Mouse (Mus musculus) embryo, embryonic 10 days (tissue): ENCODE measurements at regions not wholly inside any gene's neighbourhood (a gene's known extent, or its start where the extent isn't known, plus 50 kb on each side); places are given as distances from the start of the nearest gene placed in this dataset.

ENCODE experiments used
- DNase-seq: peaks from one replicate; pipeline ENCODE4 v3.0.0-alpha.2; 2015; ENCODE audit warnings: low spot score

DNA sequence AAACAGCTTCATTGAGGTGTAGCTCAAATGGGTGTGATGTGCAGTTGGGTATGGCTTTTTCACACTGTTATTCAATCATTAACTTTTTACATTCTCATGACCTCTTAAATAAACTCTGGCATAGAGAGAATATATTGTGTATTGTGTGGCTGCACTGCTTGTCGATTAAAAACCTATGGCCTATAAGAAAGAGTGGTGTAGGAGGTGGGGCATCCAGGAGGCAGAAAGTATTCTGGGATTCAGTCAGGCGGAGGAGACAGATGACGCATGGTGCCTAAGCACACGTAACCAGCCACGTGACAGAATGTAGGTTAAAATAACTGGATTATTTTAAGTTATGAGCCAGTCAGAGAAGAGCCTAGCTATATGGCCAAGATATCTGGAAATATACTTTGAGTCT lies 78.2 kb upstream of the Slc16a7 start:
- DNase-seq, result no peak

DNA sequence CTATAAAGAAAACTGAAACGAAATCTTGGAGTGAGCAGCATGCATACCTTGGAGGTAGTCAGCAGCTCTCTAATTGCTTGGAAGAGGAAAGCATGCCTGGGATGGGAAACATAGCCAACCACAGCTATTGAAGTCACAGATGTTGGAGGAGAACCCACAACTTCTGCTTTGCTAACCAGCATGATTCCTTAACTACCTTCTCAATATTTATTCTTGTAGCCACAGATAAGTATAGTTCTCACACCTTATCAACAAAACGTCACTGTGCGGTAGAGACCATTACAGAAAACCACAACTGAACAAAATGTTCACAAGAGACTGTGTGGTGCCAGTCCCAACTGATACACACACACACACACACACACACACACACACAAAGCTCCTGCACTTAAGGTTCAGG lies 99.1 kb upstream of the Slc16a7 start:
- no peak for DNase-seq

DNA sequence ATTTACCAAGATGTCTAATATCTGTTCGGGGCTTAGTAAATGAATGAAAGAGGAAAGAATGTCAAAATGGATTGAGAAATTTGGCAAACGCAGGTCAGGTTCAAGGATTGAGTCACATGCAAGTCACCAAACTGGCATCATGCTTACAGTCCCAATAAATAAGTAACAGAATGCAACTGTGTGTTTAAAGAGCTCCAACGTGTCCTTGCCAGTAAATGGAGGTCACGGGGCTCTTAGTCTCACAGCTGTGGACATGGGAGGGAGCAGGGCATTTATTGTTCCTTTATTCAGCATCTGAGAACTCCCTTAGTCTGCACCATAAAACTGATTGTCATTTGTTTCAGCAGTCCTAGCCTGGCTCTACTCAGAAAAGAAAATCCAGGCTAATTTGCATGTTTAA lies 101.1 kb upstream of the Slc16a7 start:
- no peak for DNase-seq

DNA sequence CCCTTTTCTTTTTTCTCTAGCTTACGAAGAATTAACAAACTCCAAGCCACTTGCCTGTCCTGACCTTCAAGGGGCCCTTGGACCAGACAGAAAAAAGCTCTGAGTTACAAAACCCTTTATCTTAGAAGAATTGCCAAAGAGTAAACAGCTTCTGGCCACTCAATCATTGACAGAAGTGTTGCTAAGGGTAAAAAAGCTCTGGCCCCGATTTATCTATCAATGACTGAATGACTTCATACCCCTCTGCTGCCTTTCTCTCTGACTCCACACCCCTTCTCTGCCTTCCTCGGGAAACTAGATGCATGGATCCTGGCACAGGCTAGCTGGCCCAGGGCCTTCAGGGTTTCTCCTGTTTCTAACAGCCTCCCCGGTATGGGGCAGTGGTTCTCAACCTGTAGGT lies 105.2 kb upstream of the Slc16a7 start:
- DNase-seq, result no peak

DNA sequence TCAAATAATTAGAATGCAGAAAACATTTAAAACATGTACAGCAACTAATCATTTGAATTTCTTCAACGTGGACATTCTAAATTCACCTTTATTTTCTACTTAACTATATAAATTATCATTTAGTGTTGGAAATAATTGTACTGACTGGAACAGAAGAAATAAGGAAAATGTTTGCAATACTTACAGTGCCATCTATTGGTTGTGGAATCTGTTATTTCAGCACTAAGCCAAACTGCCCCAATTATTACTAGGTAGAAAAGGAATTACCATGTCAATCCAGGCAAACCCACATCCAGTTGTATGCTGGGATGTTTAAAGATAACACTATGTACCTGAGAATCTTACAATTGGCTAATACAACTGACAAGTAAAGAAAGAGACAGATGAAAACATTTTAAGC lies 109.1 kb upstream of the Slc16a7 start:
- peak; percentile 5 for DNase-seq

DNA sequence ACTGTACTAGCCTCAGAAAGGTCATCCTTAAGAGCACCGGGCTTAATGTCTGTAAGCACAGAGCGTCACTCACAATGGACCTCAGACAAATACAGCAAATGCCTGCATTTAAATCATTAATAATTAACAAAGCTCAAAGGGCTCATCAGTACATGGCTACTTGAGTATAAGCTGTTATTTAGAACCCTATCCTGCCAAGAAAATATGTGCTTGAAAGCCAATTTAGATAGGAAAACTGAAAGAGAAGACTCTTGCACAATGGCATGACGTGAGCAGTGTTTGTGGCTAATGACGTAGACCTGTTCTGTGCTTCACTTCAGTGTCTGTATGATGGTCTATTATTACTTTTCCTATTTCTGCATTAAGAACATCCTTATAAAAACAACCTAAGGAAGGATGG lies 111.1 kb upstream of the Slc16a7 start:
- DNase-seq, result no peak

DNA sequence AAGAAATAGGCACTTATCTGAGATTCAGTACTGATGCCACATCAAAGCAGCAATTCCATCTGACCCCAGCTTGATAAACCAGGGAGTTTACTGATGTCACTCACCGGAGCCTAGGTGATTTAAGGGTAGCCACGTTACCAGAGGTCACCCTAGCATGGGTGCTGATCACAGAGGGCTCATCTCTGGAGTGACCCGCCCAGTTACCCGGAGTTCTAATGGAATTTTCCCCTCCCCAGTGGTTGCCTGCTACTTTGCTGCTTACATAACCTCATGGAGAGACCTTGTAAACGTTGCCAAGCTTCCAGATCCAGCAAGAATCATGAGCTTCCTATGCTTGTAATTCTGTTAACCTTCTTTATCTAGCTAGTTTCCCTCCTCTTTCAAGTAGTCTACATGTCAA lies 125.8 kb upstream of the Slc16a7 start:
- DNase-seq, result no peak

DNA sequence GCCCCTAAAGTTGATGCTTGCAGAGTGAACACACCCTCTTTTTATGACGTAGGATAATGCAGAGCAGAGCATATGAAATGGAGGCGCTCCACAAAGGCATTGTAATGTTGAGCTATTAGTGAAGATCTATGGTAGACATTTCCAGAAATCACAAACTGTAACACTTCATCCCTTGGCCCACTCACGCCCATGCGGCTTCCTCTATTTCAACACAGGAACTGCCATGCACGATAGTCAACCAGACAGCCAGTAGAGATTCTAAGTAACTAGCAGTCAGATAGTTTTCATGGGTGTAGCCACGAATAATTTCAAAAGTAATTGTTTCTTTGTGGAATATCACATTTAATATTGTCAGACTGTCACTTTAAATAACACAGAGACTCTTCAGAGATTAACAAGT lies 141.6 kb upstream of the Slc16a7 start:
- no peak for DNase-seq

DNA sequence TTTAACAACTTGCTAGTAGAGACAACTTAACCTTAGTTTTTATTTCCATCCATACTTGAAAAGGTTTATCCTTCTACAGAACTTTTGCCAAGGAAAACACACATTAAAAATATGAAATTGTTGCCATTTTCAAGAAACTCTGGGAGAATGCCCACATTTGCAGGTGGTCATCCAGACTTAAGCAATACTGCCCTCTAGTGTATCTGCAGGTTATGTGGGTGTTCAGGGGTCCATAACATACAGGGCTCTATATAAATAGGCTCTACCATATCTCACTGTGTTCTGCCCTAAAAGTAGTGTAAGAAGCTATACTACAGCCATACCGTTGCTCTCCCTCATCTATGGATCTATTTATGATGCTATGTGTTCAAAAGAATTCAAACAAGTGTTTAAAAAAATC lies 149.1 kb upstream of the Slc16a7 start:
- peak; percentile 78 for DNase-seq

DNA sequence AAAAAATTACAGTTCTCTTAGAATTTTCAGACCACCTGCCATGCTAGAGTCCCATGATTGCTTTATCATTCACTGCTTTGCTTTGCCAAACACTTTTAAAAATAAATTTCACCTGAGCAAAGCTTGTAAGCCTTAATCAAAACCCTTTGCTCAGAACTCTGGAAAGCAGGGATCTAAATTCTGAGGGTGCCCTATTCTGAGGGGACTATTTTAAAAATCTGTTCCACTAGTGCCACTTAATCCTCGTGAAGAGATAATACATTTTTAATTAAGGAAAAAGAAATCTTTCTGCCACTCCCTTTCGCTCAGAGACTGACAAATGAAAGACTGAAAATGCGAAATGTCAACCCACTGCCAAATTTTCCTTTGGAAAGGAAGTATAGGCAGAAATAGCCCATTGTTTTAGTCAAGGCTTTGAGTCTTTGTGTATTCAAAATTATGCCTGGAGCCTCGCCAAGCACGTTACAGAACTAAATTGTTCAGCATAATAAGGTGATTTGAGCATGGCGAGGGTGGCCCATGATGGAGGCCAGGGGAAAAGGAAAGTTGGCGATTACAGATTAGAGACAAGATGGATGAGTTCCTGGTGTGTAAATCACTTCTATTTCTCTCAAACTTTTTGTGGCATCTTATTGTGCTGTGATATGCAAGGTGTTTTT lies 197.4 kb upstream of the Slc16a7 start:
- DNase-seq, result no peak

DNA sequence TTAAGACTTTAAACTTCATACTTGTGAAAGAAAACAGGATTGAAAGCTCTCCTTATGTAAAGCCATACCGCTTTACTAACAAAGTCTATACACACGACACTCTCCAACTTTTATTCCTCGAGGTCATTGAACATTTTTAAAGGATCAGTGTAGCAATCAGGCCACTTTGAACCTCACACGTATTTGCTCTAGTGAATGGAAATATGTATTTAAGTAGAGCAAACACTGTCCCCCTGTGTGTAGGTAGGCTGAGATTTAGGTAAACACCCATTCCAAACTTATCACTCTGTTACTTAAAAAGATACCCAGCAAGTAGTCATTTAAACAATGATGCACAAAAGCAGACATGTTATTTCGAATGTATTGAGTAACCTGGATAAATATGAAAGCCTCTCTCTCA lies 203.7 kb upstream of the Slc16a7 start:
- DNase-seq, result no peak

DNA sequence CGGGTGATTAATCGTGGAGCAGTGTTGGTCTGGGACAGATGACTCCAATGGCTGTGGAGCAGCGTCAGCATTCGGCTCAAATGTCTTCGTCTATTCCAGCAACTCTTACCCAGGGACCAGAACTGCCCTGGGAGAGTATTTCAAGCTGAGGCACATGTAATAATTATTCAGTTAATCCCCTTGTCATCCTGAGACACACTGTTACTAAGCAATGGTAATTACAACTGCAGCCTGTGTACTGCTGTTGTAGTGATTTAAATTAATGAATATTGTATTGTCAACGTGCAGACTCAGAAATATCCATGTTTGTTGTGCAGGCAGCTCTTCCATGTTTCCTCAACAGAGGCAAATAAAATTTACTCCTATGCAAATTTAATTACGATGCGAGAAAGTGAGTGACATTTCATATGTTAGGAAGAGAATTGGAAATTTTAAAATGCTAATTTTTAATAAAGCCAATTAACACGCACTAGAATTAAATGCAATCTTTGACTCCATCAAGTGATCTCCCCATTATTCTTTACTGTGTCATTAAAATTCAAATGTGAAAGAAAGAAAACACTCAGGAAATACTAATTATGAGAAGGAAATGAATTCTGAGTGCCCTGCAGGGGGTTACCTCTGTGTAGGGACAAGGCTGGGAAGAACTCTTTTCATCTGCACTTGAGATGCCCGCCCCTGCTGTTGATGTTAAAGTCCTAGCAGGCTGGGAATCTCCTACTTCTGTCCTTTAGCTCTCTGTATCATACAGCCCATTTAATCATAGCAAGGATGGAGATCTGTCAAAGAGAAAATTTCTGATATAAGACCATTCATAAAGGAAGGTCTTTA lies 218.7 kb upstream of the Slc16a7 start:
- DNase-seq, result no peak

DNA sequence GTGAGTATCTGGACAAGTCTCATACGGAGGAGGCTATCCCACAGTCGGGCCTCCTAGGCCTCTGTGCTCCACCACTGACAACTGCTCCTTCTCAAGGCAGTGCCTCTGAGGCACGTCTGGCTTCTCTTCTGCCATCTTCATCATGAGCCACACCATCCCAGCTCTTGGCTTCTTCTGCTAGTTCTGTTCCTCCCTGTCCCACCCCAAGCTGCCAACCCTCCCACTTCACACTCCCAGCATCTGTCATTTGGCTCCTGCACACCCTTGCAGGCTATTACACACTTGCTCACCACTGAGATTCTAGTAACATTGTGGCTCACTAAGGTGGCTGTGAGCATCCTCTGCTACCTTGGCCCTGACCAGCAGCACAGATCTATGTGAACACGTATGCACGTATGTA lies 221.1 kb upstream of the Slc16a7 start:
- DNase-seq, result no peak

DNA sequence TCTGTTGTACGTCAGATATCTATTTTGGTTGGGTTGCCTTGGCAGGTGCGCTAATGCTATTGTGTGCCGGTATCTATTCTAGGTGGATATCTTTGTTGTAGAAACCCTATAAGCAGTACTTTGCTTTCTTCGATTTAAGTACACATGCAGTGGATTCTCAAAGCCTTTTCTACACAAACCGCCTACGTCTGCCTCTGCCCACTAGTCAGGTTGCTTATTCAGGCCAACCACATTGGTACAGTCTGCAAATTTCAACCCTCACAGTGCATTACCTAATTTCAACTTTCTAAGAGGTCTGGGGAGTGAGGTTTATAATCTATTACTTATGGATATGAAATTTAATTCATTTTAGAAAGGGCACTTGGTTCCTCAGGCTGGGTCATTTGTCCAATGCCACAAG lies 223.5 kb upstream of the Slc16a7 start:
- no peak for DNase-seq

DNA sequence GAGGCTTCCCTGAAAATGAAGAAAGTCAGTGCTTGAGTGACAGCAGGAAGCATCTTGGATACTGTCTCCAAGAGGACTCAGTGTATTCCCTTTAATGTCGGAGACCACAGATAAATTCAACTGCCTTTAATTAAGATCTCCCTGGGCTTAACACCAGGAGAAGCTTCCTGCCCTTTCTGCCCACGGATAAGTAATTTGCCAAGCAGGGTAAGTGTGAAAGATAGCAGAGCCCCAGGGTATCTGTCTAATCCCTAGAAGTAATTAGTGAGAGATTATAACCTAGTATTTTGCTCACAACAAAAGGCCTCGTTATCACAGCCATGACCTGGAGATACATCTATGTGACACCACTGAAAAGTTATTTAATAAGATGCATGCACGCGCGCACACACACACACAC lies 232.1 kb upstream of the Slc16a7 start:
- DNase-seq, result no peak

DNA sequence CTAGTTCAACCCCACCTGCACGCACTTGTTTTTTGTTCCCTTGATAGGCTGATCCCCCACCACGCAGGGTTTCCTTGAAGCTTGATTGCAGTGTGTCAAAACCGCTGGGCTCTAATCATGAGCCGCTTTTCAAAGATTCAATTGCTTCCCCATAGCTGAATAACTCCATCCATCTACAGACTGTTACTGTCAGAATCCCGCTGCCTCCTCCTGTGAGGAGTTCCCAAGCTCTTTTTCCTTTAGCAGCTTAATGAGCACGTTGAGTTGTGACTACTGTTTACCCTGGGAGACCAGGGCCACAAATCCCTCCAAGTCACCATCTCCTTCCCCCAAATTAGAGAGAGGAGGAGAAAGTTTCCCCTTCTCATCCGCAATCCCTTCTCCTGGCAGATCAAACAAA lies 234.6 kb upstream of the Slc16a7 start:
- peak; percentile 13 for DNase-seq

DNA sequence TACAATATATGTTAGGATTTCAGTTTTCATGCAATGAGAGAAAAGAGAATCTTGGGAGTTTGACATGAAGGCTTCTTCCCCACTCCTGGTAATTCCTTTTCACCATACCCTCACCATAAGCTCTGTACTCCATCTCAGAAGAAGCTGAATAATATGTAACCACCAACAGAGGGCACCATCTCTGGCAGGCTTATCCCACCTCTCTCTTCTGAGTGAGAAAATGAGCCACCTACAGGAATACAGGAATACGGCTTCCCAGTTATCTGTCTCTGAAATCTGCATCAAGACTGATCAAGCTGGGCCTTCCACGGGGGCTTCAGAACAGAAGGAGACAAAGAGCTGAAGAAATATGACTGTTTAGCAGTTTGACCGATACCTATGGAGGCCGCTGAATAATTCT lies 278.6 kb upstream of the Slc16a7 start:
- DNase-seq, result no peak

DNA sequence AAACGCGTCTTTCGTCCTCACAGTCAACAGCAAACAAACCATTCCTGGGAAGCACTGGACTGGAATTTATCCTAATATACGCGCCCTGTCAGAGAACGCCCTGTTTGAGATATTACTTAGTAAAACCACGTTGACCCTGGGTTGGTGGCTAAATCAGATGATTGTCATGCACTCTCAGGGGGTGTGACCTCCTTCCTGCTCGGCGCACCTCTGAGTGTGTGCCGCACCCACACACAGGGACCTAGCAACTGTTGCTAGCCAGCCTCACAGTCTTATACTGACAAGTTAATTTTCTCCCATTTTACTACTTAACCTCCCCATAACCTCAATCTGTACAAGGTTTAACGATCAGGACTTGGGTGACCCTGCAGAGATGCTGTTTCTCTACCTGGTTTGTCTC lies 284.4 kb upstream of the Slc16a7 start:
- peak; percentile 32 for DNase-seq

DNA sequence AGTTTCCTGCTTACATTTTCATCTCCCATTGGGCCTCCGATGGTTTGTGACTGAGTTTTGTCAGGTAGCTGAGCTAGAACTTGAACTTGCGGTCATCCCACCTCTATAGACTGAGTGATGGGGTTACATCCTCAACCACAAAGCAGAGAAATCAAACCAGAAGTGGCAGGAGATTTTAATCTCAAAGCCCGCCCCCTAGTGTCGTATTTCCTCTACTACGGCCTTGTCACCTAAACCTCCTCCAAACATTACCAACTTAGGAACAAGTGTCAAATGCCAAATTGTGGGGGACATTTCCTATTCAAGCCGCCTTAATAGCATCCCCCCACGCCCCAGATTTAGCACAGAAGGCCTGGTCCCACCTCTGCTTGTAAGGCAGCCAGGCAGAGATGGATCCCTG lies 286.3 kb upstream of the Lrig3 start:
- no peak for DNase-seq

DNA sequence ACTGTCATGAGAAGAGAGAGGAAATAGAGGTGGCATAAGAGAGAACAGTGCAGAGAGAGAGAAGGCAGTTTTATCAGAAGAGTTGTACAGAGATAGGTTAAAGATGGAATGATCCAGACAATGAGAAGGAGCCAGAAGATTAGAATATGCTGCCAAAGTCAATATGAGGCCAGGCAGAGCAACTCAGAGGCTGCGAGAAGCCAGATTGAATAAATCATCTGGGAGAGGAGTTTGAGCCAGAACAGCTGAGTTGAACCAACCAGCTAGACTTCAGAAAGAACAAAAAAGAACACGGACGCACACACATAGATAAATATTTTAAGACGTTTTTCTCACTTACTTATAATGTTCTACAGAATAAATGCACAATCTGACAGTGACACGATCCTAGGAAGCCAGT lies 280.8 kb upstream of the Lrig3 start:
- DNase-seq, result no peak

DNA sequence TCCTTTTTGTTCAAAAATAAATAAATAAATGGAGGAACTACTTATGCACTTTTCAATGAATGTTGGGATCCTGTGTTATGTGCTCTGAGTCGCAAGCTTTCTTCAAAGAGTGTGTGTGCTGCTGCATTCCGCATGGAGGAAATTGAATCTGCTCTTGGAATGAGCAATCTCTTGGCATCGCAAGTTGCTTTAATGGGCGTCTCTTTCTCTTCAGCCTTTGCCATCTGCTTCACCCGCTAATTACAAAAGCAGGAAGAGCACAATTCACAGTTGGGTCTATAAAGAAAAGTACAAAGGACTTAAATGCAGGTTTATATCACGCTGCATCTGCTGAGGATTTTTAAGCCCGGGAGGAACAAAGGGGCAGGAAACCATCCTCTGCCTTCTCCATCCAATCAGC lies 272.5 kb upstream of the Lrig3 start:
- DNase-seq, result no peak

DNA sequence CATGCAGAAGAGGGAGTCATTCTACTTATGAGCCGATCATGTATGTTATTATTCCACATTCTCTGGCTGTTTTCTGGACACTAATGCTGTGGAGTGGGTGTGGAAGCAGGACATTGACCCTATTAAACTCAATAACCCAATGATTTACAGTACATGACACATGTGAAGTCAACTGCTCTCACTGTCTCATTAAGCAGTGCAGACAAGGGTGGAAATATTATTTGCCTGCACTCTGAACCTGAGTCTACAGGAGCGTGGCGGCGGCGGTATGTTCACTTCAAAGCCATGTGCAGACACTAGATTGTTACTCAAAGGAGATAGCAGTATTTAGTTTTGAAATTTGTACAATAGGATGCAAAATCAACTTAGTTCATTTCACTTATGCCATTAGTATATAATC lies 269.8 kb upstream of the Lrig3 start:
- no peak for DNase-seq

DNA sequence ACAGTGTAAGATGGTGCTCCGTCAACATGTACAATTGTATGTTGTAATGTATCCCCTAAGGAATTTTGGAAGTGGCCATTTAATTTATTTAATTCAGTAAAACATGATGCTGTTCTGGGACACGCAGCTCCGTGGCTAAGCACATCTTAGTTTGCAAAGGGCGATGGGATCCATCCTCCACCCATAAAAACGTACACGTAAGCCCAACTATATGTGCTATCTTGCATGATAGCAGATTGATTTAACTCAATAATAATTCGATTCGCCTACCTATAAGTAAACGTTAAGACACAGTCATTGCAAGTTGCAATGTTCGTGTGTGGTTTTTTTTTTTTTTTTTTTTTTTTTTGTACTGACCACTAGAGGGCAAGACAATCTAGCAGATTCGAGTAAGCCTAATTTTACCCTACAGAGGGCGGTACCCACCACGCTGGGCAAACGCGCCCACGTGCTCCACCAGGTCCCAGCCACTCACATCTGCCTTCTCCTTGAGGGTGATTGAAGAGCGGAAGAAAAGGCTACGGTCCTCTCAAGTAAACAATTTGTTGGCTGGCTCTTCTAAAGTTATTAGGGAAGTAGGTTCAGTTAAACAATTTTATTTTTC lies 240.8 kb upstream of the Lrig3 start:
- DNase-seq, result peak; percentile 92
